Mouse (Mus musculus) lung, embryonic 15.5 days (tissue): ENCODE measurements around the gene Akap13. TPM values are rescaled to one million over a fixed set of nuclear protein-coding genes. Genes with fewer than 3 reads are reported as not detected.

Source experiments
- ATAC-seq: fragments of 200-750 bp; cut with Nextera tagmentation; 2 replicates; pipeline ENCODE4 v1.8.0; 2017; ENCODE audit warnings: moderate number of reproducible peaks, borderline replicate concordance; ENCODE audit not compliant: low FRiP score, low TSS enrichment; ENCODE audit errors: extremely low read depth
- H3K27ac ChIP-seq: fragments of 300-500 bp; sonication (generic); 2 replicates; pipeline ENCODE4 v1.5.1; 2015; ENCODE audit warnings: moderate library complexity, mild to moderate bottlenecking, inconsistent platforms
- H3K27me3 ChIP-seq: fragments of 300-500 bp; sonication (generic); 2 replicates; pipeline ENCODE4 v1.6.1; 2015; ENCODE audit warnings: inconsistent platforms
- H3K36me3 ChIP-seq: fragments of 300-500 bp; sonication (generic); 2 replicates; pipeline ENCODE4 v1.6.1; 2015; ENCODE audit warnings: inconsistent platforms
- H3K4me1 ChIP-seq: fragments of 300-500 bp; sonication (generic); 2 replicates; pipeline ENCODE4 v1.6.1; 2015; ENCODE audit warnings: inconsistent platforms
- H3K4me2 ChIP-seq: fragments of 300-500 bp; sonication (generic); 2 replicates; pipeline ENCODE4 v1.6.1; 2015; ENCODE audit warnings: inconsistent platforms, mild to moderate bottlenecking, moderate library complexity
- H3K4me3 ChIP-seq: fragments of 300-500 bp; sonication (generic); 2 replicates; pipeline ENCODE4 v1.5.1; 2015; ENCODE audit warnings: mild to moderate bottlenecking, inconsistent platforms
- H3K9ac ChIP-seq: fragments of 300-500 bp; sonication (generic); 2 replicates; pipeline ENCODE4 v1.6.1; 2015; ENCODE audit warnings: inconsistent platforms
- H3K9me3 ChIP-seq: fragments of 300-500 bp; sonication (generic); 2 replicates; pipeline ENCODE4 v1.6.1; 2016; ENCODE audit warnings: inconsistent platforms
- WGBS: fragments of 180-500 bp; shearing (Covaris S2); methylation state at CpG from one replicate; pipeline ENCODE4 v1.1.7; 2015; 5-methylcytosine and 5-hydroxymethylcytosine counted together
- polyA plus RNA-seq: library from polyadenylated mRNA; unstranded; fragments of >200 nt; fragmentation: Nextera tagmentation; extraction: Ambion mirVana; gene quantifications from 2 replicates; pipeline ENCODE4 v1.2.1, GENCODE M21; 2015

Gene Akap13
- polyA plus RNA-seq, 1 experiment from 2014 or later, result 39.0 TPM

DNA sequence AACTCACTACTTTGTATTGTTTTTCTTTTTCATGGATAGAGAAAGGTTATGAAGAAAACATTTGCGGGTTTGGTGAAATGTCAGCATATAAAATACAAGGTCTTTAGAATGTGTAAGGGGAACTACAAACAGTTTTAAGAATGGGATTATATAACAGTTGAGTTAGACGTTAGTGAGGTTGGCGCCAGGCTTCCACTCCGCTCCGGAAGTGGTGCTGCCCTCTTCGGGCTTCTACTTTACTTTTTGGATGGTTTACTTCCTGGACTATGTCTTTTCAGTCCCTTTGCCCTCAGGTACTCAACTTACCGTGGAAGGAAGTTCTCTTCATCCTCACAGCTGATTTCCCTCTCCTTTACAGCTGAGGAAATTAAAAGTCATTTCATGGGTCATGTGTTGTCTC, 43.9 kb downstream of the Akap13 start:
- H3K27me3 ChIP-seq, result no peaks in the 10 kb centered on the region
- WGBS, result 82% methylated on average over 7 of the region's 7 CpGs
- no peak overlapping the region for H3K4me3 ChIP-seq
- no peak overlapping the region for H3K9ac ChIP-seq
- no peaks in the 10 kb centered on the region for H3K9me3 ChIP-seq
- no peak overlapping the region for H3K4me2 ChIP-seq
- H3K27ac ChIP-seq, result no peak overlapping the region
- no peak for ATAC-seq
- H3K36me3 ChIP-seq, result no peaks in the 10 kb centered on the region
- peaks cover 14% of the 10 kb centered on the region for H3K4me1 ChIP-seq

DNA sequence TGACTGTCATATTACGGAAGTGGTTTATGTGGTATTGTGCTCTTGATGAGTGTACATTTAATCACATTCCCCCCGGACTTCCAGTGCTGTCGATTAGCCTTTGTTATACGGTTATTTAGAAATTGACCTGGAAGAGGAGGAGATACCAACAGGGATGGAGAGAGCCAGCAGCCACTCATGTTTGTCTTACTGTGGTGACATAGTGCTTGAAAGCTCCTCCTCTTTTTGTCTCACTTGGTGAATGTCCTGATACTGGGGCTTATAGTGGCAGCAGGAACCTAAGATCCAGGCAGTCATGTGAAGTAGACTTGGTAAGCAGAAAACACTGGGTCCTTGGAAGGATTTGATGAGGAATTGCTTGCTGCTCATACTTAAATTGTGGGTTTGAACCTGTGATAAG, 44.8 kb downstream of the Akap13 start:
- 76% methylated on average over 4 of the region's 4 CpGs for WGBS
- no peaks in the 10 kb centered on the region for H3K36me3 ChIP-seq
- H3K4me1 ChIP-seq, result peaks cover 14% of the 10 kb centered on the region
- no peak overlapping the region for H3K4me2 ChIP-seq
- H3K4me3 ChIP-seq, result no peak overlapping the region
- no peaks in the 10 kb centered on the region for H3K27me3 ChIP-seq
- ATAC-seq, result no peak
- H3K9me3 ChIP-seq, result no peaks in the 10 kb centered on the region
- no peak overlapping the region for H3K9ac ChIP-seq
- no peak overlapping the region for H3K27ac ChIP-seq

DNA sequence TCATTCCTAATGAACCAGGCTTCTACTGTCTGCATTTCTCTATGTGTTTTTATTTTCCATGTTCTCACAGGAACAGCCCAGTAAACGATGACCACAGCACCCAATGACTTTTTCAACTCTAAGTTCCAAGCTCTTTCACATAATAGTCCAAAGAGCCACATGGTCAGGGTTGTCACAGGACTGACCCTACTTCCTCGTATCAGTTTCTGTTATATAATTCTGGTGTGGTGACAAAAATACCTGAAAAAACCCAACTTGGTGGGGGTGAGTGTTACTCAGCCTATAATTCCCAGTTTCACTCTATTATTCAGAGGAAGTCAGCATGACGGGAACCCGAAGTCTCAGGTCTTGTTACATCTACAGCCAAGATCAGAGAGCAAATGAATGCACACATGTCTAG, 45.5 kb downstream of the Akap13 start:
- peaks cover 14% of the 10 kb centered on the region for H3K4me1 ChIP-seq
- no peaks in the 10 kb centered on the region for H3K9me3 ChIP-seq
- no peaks in the 10 kb centered on the region for H3K27me3 ChIP-seq
- no peak overlapping the region for H3K27ac ChIP-seq
- no peak for ATAC-seq
- WGBS, result 81% methylated on average over 4 of the region's 4 CpGs
- H3K36me3 ChIP-seq, result no peaks in the 10 kb centered on the region
- no peak overlapping the region for H3K4me3 ChIP-seq
- H3K4me2 ChIP-seq, result no peak overlapping the region
- H3K9ac ChIP-seq, result no peak overlapping the region

DNA sequence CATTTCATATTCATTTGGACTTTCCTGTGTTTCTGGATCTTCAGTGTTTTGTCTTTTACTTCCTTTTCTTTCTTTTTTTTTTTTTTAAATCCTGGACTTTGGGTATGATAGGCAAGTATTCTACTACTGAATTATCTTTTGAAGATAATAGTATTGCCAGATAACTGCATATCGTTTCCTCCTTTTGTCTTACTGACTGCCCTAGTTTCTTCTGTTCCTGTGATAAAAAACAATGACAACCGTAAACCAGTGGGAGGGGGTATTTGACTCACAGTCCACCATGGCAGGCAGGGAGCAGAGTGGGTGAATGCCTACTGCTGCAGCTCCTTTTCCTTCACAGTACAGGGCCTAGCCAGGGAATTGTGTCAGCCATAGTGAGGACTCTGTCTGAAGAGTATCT, 49.2 kb downstream of the Akap13 start:
- Histone ChIP-seq H3K4me2 (no peak overlapping the region), H3K4me1 (peaks cover 6% of the 10 kb centered on the region; the same call in 1 of the 2 replicates), H3K4me3 (no peak overlapping the region), H3K27ac (no peak overlapping the region), H3K9ac (no peak overlapping the region), H3K27me3 (no peaks in the 10 kb centered on the region), H3K9me3 (no peaks in the 10 kb centered on the region), H3K36me3 (no peaks in the 10 kb centered on the region)
- 65% methylated on average over 2 of the region's 2 CpGs for WGBS
- ATAC-seq, result no peak

DNA sequence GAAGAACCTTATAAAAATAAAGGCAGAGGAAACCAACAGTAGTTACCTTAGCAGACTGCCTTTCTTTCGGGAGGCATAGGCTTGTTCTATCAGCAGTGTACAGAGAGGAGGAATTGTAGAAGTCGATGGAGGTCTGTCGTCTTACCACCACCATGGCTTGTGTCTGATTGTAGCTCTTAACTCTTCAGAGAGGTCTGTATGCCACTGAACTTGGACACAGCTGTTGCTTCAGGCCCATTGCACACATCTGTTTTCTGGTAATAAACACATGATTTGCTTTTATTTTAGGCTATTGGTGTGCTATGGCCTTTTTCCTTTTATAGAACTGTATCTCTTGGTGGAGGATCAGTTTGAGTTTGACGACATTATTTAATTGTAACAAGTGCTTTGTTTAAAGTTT, 51.3 kb downstream of the Akap13 start:
- H3K36me3 ChIP-seq, result no peaks in the 10 kb centered on the region
- H3K27me3 ChIP-seq, result no peaks in the 10 kb centered on the region
- ATAC-seq, result no peak
- H3K9me3 ChIP-seq, result no peaks in the 10 kb centered on the region
- H3K4me1 ChIP-seq, result peaks cover 6% of the 10 kb centered on the region; the same call in 1 of the 2 replicates
- 69% methylated on average over 4 of the region's 4 CpGs for WGBS
- no peak overlapping the region for H3K9ac ChIP-seq
- no peak overlapping the region for H3K4me3 ChIP-seq
- 0 out of 2 replicates have a peak overlapping the region, but pooled peaks have one; percentile 27 for H3K27ac ChIP-seq
- no peak overlapping the region for H3K4me2 ChIP-seq

DNA sequence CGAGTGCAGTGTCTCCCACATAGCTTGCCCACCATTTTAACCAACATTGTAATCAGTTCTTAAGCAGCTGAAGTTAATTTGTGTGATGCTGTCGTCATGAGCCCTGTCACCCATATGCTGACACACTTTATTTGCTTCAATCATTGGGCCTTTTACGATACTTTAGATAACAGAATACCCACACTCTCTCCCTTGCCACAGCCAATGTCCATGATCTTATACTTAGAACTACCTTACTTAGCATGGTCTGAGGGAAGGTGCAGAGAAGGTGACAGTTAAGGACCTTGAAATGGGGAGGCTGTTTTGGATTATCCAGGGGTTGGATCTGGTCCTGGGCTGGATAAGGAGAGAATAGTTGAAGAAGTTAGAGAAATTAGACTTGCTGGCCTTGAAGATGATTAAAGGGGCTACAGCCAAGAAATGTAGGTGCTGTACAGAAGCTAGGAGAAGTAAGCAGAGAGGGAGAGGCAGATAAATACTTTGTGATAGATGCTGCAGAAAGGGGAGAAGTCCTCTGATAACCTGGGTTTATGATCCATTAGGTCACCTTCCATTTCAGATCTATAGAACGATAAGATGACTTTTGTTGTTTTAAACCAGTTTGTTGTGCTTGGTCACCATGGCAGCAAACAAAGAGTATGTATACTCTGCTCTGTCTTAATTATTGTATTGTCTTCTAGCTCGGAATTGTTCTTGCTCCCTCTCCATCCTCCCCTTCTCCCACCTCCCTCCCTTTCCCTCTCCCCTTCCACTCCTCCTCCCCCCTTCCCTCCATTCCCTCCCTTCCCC, 53.9 kb downstream of the Akap13 start:
- Histone ChIP-seq H3K9me3 (no peaks in the 10 kb centered on the region), H3K9ac (no peak overlapping the region), H3K4me2 (no peak overlapping the region), H3K4me3 (no peak overlapping the region), H3K36me3 (no peaks in the 10 kb centered on the region), H3K27me3 (no peaks in the 10 kb centered on the region), H3K27ac (no peak overlapping the region), H3K4me1 (peaks cover 6% of the 10 kb centered on the region; the same call in 1 of the 2 replicates)
- 51% methylated on average over 5 of the region's 5 CpGs for WGBS
- no peak for ATAC-seq

DNA sequence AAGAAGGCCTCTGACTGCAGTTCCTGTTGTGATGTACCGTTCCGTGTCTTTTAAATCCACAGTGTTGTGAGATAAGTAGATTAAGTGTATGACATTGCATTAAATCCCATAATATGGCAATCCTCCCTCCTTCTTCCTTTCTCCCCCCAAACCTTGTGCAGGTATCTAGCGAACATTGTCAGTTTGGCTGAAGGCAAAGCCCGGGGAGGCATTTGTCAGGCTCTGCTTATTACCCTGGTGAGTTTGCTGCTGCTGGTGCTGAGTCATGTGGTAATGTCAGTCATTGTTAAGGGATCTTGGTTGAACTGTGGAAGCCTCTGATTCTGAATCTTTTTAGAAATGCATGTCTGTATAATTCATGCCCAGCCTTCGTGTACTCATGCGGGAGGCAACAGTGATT, 60.1 kb downstream of the Akap13 start:
- no peak overlapping the region for H3K4me3 ChIP-seq
- WGBS, result 82% methylated on average over 6 of the region's 6 CpGs
- no peak for ATAC-seq

DNA sequence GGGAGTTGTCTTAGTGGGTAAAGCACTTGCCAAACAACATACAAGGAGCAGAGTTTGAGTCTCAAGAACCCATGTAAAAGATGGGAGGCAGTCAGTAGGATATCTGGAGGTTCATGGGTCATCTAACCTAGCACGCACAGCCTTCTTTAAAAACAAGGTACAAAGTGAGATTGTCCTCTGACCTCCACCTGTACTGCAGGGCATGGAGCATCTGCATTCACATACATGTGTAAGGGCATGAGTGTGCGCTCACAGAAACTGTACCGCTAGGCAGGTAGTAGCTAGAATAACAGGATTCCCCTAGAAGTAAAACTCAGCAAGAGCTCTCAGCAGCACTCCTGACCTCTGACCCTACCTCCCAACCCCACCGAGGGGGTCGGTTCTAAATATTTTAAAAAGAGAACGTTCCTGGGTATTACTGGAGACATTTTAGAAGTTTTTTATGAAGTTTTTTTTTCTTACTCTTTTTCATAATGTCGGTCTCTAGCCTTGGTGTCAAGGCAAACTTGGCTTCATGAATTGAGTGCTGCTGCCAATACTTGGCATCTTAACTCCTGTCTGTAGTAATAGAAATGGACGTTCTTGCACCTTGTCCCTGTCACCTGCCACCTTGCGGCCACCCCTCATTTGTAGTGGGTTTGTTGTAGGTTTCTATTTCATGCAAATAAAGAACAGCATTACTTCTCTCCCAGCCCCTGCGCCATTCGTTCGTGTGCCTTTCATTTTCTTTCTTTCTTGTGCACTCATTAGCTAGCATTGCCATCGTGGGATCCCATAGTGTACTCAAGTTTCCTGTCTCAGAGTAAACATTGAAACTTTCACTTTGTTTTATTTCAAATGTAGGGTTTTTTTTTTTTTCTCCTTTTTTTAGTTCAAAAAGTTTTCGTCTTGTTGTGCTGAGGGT, 61.6 kb downstream of the Akap13 start:
- WGBS, result 79% methylated on average over 14 of the region's 14 CpGs
- H3K27ac ChIP-seq, result no peak overlapping the region

More for the DNA sequence above, 60.1 kb downstream of the Akap13 start:
- no peak overlapping the region for H3K4me2 ChIP-seq
- H3K36me3 ChIP-seq, result no peaks in the 10 kb centered on the region
- no peaks in the 10 kb centered on the region for H3K27me3 ChIP-seq
- H3K9ac ChIP-seq, result no peak overlapping the region
- H3K27ac ChIP-seq, result no peak overlapping the region
- no peaks in the 10 kb centered on the region for H3K9me3 ChIP-seq
- H3K4me1 ChIP-seq, result peaks cover 18% of the 10 kb centered on the region; the same call in 1 of the 2 replicates

DNA sequence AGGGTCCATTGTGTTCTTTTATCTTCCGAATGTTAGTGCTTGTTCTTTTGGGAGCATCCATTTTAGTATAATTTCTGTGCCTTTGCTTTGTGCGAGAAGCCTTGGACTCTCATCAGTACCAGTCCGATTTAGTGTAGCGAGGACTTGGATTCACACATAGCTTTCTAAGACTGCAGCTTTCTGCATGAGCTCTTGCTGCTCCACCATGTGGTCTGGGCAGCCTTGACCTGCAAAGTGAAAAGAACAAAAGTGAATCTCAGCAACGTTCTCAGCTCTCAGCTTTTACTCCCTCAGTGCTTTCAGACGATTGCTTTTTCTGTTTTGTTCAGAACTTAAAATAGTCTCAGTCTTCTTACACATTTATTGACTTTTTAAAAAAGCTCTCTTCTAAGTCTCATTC, 65.2 kb downstream of the Akap13 start:
- no peak overlapping the region for H3K27ac ChIP-seq
- peaks cover 42% of the 10 kb centered on the region for H3K4me1 ChIP-seq
- 73% methylated on average over 6 of the region's 6 CpGs for WGBS

More for the DNA sequence above, 61.6 kb downstream of the Akap13 start:
- no peak for ATAC-seq
- H3K36me3 ChIP-seq, result no peaks in the 10 kb centered on the region
- H3K27me3 ChIP-seq, result no peaks in the 10 kb centered on the region
- no peaks in the 10 kb centered on the region for H3K9me3 ChIP-seq
- no peak overlapping the region for H3K4me3 ChIP-seq
- no peak overlapping the region for H3K4me2 ChIP-seq
- H3K9ac ChIP-seq, result no peak overlapping the region
- H3K4me1 ChIP-seq, result peaks cover 27% of the 10 kb centered on the region

DNA sequence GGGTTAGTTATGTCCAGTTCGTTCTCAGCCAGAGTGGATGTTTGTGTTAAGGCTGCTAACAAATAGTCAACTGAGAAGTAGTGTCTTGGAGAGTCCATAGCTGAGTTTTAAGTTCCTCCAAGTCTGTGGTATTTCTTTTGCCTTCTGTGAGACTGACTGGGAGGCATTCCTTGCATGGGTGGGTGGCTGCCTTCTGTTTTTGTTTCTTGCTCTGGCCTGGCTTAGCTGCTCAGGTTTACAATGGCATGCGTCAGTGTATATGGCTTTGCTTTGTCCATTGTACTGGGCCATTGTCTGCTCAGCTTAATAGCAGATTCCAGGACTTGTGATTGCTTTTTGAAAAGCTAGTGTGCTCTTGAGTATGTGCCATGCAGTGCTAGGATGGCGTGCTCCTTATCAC, 65.9 kb downstream of the Akap13 start:
- 36% methylated on average over 3 of the region's 3 CpGs for WGBS
- Histone ChIP-seq H3K36me3 (no peaks in the 10 kb centered on the region), H3K4me1 (peaks cover 44% of the 10 kb centered on the region), H3K27me3 (no peaks in the 10 kb centered on the region), H3K4me2 (no peak overlapping the region), H3K27ac (no peak overlapping the region; the same call in 1 of the 2 replicates), H3K9me3 (no peaks in the 10 kb centered on the region), H3K9ac (no peak overlapping the region), H3K4me3 (no peak overlapping the region)
- no peak for ATAC-seq

More for the DNA sequence above, 65.2 kb downstream of the Akap13 start:
- no peak overlapping the region for H3K4me3 ChIP-seq
- H3K36me3 ChIP-seq, result no peaks in the 10 kb centered on the region
- no peaks in the 10 kb centered on the region for H3K9me3 ChIP-seq
- no peak for ATAC-seq
- no peak overlapping the region for H3K4me2 ChIP-seq
- H3K27me3 ChIP-seq, result no peaks in the 10 kb centered on the region
- H3K9ac ChIP-seq, result no peak overlapping the region

DNA sequence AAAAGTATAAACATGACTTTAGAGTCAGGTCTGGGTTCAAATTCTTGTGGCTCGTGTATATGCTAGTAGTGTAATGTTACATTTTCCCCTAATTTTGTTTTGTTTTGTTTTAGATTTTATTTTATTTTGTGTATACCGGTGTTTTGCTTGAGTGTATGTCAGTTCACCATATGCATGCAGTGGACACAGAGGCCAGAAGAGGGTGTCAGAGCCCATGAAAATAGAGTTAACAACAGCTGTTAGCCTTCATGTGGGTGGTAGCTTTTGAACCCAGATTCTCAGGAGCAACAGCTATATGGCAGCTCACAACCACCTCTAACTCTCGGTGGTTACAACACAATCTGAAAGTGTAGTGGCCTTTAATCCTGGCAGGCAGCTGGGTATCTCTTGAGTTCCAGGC, 66.9 kb downstream of the Akap13 start:
- 82% methylated on average over 3 of the region's 3 CpGs for WGBS
- H3K27ac ChIP-seq, result no peak overlapping the region

More for the DNA sequence above, 66.9 kb downstream of the Akap13 start:
- H3K4me3 ChIP-seq, result no peak overlapping the region
- no peaks in the 10 kb centered on the region for H3K36me3 ChIP-seq
- no peak overlapping the region for H3K4me2 ChIP-seq
- H3K4me1 ChIP-seq, result peaks cover 45% of the 10 kb centered on the region
- H3K9me3 ChIP-seq, result no peaks in the 10 kb centered on the region
- H3K27me3 ChIP-seq, result no peaks in the 10 kb centered on the region
- no peak for ATAC-seq
- no peak overlapping the region for H3K9ac ChIP-seq
